Mouse (Mus musculus) fibroblast of lung, adult 2 months (primary cell): ENCODE results near the gene Map7d2.
"Not testable (repeated sequence)": the region's sequence is repeated elsewhere in the genome, so short reads cannot be mapped to it uniquely, and the experiment has no call there.

Experiments
- DNase-seq: peaks from one replicate; pipeline ENCODE4 v3.0.0-alpha.2; 2011; ENCODE audit warnings: low read depth

Map7d2 gene

DNA sequence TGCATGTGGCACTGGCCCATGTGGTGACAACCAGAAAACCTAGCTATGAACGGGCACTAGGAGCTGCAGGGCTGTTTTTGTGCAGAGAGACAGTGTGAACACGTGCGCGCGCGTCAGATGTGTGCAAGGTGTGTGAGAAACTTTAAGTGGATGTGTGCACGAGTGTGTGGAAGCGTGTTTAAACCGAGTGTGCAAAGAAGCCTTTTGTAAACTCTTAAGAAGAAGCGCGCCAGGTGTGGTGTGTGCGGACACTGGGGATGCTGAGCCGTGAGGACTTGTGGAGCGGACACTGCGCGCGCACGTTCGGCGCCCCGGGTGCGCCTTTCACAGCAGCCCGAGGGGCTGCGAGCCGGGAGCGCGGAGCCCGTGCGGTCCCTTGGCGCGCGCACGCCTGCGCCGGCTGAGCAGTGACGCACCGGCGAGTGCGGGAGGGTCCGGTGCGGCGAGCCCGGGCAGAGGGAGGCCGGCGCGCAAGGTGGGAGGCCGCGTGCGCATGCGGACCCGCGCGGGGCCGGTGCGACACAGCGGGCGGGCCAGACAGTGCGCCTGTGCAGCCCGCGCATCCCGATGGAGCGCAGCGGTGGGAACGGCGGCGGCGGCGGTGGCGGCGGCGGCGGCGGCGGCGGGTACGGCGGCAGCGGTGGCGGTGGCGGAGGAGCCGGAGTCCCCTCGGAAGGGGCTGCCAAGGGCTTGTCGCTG lies at the start of gene Map7d2:
TSS of gene Map7d2 (plus strand) at position 443 of the 699 bp plus-strand sequence.
- no peak for DNase-seq

DNA sequence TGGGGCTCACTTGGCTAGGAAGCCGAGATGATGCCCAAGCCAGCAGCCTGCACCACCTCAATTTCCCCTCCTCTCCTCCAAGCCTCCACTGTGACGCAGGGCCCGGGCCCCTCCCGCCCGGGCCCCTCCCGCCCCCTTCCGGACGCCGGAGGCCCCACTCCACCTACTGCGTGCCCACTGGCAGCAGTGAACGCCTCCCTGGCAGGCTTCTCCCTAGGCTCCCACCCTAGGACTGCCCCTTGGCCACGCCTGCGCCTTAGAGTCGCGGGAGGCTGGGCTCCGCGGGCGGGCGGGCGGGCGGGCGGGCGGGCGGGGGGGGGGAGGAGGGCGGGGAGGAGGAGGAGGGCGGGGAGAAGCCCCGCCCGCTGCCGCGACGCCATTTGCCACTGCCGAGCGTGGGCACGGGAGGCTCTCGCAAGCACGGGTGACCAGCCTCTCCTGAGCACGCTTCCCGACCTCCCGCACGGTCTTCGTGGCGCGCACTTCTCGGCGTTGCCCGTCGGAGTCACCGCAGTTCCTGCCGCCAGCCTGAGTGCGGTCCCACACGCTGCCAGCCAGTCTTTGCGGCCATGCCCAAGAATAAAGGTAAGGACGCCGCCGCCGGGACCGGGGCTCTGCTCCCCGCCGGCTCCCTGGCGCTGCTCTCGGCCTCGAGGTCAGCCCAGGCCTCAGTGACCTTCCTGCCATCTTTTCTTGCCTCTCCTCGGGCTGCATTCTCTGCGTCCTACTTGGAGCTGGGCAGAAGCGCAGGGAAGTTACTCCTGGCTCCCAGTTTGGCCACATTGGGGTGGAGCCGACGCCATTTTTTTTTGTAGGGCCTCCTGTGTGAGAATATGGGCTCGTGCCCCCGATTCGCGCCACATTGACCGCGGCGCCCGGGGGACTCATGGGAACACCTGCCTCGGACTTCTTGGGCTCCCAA lies 42.3 kb upstream of the Map7d2 start, which contains the start of gene Eif1ax:
TSS of gene Eif1ax (plus strand) at position 348 of the 922 bp plus-strand sequence.
- DNase-seq = peak; percentile 75

DNA sequence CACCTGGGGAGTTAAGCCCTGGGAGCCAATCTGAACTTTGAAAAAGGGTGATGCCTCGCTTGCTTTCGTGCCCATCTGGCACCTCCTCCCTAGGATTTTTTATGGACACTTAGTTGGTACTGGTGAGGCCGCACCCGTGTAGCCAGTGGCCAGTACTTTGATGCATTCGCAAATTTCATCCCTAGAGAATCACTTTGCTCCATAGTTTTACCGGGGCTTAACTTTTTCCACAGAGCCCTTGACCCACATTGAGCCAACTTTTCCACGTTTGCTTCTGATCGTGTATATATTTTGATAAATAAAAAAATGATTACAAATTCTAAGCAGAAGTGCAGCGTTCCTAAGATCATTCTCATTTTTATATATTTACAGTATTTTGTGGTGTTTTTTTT lies 41.6 kb upstream of the Map7d2 start:
- no peak for DNase-seq

DNA sequence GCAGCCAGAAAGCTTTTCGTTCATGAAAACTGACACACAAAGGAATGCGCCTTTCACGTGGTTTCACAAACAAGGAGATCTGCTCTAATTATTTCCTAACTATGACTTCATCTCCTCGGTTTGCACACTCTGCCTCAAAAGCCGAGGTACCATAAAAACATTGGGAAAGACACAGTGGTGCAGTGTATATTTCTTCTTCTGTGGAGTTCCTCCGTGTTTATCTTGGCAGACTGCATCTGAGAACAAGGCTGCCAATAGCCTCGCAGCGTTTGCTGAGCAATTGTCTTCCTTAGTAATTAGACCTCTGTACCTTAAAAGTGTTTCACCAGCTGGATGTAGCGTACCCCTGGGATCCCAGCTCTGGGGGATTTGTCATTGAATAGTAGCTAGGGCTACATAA lies 27.3 kb upstream of the Map7d2 start:
- DNase-seq = no peak

DNA sequence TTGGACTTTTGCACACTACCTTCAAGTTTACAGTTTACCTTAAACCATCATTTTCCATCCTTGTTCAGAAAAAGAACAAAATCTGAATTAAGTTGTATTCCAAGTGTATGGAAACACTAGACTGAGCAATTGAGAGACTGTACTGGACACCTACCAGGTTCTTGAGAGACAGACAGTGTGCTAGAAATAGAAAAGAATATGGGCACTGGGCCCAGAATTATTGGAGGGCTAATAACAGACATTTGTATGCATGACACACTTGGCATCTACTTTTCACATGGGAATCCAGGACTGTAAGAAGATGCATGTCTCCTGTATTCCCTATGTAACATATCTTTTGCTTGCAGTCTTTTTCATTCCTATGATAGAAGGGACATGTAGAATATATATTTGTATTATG lies 25.4 kb upstream of the Map7d2 start:
- no peak for DNase-seq

DNA sequence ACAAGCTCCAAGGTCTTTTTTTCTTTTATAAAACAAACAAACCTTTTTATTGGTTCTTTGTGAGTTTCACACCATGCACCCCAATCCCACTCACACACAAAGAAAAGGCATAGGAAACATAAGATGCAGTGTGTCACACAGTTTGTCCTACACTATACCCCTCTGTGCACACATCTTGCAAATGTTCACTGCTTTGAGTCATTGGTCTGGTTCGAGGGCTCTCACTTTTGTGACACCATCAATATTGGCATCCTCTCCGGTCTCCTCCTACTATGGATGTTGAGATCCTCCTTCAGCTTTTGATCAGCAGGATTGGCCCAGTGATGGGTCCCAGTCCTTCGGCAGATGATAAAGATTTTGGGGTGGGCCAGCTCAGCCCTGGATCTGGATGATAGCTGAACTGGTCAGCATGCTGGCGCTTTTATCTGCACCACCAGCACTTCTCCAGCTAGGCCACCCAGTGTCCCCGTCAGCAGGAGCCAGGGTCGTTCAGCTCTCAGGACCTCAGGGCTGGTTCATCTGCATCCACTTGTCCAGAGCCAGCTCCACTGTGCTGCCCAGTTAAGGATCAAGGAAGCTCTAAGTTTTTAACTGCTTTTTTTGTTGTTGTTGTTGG lies 23.9 kb upstream of the Map7d2 start:
- DNase-seq = no peak

DNA sequence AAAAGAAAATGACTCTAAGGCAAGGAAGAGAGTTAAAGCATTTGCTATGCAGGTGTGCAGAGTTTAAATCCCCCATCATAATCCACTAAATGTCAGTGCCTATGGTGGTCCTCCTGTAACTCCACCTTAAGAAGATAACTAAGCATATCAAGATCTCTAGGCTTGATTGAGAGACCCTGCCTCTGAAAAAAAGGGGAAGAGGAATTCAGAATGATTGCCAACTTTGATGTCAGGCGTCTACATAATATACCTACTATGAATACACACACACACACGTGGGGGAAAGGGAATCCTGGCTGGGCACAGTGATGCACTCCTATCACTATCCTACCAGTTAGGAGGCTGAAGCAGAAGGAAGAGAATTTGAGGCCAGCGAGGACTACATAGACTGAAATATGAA lies 23.1 kb upstream of the Map7d2 start:
- DNase-seq = no peak

DNA sequence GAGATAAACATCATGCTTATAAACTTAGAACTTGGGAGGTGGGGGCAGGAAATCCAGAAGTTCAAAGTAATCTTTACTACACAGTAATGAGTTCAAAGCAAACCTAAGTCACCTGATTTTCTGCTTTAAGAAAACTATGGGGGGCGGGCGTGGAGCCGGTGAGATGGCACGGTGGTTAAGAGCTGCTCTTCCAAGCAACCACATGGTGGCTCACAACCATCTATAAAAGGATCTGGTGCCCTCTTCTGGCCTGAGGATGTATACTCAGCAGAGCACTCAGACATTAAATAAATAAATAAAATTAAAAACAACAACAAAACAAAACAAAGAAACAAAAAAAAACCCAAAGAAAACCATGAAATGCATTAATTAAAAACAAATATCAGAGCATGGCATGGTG lies 5.1 kb upstream of the Map7d2 start:
- no peak for DNase-seq

DNA sequence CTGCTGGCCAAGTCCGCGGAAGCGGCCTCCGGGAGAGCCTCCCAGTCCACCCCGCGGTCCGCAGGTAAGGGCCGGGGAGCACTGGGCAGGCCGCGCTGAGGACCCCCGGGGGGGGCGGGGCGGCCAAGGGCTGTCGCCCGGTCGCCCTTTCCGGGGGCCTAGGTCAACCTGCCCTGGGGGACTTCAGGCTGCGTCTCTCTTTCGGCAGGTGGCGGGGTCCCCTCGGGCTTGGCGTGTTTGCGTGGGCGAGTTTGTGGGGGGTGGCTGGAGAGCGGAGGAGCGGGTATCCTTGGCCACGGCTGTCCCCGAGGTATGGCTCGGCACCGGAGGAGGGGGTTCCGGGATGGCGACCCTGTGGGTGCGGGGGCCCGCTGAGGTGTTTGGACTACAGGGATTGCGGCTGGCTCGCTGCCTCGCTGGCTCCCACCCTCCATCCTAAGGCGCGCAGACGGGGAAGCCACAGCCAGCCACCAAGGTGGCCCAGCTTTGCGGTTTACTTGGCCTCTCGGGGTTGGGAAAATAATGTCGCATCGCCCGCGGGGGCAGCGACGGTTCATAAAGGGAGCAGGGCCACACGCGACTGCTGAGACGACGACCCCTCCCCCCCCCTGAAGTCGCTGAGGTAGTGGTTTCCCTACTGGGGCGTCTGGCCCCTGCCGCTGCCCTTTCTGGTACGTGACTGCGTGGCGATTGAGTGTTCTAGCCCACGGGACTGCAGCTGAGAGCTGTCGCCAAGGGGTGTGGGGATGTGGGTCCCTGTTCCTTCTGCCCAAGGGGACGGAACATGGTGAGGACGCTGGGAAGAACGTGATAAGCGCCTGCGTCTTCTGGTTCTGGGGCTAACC lies 679 bp downstream of the Map7d2 start:
- no peak for DNase-seq

DNA sequence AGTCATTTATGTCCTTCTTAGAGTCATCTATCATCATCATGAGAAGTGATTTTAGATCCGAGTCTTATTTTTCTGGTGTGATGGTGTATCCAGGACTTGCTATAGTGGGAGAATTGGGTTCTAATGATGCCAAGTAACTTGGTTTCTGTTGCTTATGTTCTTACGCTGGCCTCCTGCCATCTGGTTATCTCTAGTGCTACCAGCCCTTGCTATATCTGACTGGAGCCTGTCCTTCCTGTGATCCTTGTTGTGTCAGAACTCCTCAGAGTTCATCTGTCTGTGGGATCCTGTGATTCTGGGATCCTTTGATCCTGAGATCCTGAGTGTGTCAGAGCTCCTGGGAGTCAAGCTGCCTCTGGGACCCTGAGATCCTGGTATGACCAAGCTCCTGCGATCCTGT lies 16.1 kb downstream of the Map7d2 start:
- DNase-seq = not testable (repeated sequence)

DNA sequence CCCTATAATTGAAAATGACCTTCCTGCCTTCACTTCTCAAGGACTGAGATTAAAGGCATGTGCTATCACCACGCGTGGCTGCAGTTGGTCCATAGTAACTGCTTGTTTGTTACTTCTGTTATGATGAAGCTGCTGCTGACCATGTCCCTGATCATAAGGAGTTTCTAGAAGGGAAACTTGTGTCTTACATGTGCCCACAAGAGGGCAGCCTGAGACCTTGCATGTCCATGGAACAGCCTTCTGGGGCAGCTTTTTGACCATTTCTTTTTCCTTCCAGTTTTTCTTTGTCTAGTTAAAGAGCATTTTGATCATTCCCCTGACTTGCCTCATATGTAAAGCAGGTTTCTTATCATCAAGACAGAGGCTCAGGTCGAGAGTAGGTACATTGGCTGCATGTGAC lies 27.8 kb downstream of the Map7d2 start:
- no peak for DNase-seq

DNA sequence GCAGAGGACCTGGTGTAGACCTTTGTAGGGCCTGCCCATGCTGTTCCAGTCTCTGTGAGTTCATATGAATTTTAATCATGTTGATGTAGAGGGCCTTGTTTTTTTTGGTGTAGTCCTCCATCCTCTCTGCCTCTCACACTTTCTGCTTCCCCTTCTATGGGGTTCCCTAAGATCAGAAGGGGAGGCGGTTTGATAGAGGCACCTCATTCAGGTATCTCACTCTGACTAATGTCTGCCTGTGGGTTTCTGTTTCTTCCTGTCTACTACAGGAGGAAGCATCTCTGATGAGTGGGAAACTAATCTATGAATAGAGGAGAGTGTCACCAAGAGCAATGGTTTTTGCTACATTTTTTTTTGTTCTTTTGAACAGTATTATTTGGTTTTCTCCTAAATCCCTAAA lies 32.8 kb downstream of the Map7d2 start:
- no peak for DNase-seq

DNA sequence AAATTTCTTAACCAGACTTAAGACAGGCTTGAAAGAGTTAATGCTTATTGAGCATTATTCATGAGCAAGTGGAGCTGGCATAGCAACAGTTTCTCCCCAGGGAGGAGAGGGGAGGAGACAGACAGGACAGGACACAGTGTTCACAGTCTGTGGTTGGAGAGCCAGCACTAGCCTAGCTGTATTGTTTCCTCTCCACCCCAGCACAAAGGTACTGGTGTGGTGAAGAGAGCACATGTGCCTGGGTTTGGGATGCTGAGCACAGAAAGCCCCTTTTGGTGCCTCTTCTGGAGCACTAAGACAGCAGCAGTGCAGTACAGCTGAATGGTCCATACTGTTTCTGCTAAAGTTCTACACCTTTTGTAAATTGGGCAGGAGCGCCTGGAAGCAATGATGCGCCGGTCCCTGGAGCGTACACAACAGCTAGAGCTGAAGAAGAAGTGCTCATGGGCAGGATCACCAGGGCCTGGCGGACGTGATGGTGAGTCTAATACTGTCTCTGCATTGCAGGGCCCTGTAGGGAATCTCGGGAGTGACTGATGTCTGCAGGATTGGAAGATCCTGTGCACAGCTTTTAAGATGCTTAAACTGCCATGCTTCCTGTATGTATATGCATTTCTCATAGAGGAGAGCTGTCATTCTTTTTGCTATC lies 44.8 kb downstream of the Map7d2 start:
- no peak for DNase-seq

DNA sequence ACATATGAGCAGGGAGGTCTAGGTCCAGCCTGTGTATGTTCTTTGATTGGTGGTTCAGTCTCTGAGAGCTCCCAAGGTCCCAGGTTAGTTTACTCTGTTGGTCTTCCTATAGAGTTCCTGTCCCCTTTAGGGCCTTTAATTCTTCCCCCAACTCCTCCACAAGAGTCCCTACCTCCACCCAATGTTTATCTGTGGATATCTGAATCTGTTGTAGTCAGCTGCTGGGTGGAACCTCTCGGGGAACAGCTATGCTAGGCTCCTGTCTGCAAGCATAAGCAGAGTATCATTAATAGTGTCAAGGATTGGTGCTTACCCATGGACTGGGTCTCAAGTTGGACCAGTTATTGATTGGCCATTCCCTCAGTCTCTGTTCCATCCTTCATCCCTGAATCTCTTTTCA lies 60.4 kb downstream of the Map7d2 start:
- no peak for DNase-seq

DNA sequence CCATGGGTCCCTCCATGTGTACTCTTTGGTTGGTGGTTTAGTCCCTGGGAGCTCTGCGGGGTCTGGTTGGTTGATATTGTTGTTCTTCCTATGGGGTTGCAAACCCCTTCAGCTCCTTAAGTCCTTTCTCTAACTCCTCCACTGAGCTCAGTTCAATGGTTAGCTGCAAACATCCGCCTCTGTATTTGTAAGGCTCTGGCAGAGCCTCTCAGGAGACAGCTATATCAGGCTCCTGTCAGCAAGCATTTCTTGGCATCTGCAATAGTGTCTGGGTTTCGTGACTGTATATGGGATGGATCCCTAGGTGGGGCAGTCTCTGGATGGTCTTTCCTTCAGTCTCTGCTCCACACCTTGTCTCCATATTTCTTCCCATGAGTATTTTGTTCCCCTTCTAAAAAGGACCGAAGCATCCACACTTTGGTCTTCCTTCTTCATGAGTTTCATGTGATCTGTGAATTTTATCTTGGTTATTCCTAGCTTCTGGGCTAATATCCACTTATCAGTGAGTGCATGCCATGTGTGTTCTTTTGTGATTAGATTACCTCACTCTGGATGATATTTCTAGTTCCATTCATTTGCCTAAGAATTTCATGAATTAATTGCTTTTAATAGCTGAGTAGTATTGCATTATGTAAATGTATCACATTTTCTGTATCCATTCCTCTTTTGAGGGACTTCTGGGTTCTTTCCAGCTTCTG lies 64.0 kb downstream of the Map7d2 start:
- DNase-seq = not testable (repeated sequence)

DNA sequence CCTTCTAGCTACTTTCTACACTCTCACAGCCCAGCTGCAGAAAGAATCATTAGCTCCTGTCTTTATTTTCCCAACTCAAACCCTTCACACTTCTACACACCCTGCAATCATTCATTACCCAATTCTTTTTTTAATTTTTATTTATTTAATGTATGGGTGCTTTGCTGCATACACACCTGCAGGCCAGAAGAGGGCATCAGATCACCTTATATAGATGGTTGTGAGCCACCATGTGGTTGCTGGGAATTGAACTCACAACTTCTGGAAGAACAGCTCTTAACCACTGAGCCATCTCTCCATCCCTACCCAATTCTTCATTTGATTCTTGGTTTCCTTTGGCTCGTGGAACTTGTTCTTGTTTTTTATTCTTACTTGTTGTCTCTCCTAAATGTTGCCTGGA lies 69.9 kb downstream of the Map7d2 start:
- no peak for DNase-seq

DNA sequence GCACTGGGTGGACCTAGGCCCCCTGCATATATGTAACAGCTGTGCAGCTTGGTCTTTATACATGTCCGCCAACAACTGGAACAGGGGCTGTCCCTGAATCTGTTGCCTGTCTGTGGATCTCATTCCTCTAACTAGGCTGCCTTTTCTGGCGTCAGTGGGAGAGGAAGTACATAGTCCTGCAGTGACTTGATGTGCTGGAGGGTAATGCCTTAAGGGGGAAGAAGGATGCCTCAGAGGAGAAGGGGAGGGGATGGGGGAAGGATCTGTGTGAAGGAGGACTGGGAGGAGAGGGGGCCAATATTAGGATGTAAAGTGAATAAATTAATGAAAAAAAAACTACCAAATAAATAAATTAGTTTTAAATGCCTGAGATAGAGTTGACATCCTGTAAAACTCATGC lies 88.8 kb downstream of the Map7d2 start:
- DNase-seq = no peak

DNA sequence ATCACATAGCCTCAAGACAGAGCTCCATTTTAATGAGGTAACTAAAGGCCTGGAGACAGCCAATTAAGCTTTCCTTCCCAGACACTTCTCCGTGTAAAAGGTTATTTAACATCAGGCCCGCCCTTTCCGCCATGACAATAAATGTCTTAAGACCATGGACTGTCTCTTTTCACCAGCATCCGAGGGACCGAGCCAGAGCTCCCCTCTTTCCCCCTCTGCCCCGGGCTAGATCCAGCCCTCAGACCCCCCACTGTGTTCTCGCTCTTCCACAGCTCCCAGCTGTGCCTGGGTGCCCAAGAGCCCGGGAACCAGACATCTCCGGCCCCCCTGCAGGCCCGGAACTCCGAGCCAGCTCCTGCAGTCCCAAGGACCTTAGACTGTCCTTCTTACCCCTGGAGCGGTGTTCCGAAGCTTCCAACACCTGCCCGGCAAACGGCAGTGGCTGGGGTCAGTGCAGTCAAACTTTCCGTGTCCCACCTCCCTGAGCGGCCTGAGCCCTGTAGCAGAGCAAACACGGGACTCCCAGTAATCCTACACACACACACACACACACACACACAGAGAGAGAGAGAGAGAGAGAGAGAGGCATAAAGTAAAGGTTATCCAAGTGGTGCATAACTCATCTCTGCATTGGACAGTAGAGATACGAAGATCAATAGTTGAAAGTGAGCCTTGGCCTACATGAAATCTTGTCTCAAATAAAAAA lies 94.1 kb downstream of the Map7d2 start:
- no peak for DNase-seq

DNA sequence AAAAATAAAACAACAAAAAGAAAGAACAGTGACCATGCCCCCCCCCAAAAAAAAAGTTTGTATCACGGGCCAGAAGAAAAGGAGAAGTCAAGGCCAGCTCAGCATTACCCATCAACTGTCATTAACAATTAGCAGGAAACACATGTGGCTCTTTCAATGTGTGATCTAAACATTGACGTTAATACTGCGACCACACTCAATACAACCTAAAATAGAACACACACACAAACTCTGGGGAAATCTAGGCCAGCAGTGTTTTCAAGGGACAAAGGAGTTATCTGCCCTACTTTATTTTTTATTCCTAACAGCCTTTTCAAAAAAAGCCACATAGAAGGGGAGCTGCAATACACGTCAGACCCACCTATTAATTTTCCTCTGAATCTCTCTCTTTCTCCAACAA lies 94.7 kb downstream of the Map7d2 start:
- DNase-seq = no peak
